Mouse (Mus musculus): ENCODE results near the gene Stk26.

Stk26 gene

GRCm38 (mm10) chrX:50840847-50841560 lies at the start of gene Stk26:
Stk26 (plus strand) TSS chrX:50841047.
- peak; percentile 76 for DNase-seq (ENCODE audit: low spot score)

- DNase-seq (ENCODE audit: low spot score): no peak
These were observed 47.7 kb upstream of the Stk26 start for GRCm38 (mm10) chrX:50793005-50793680.

- no peak for DNase-seq (ENCODE audit: low spot score)
These were observed 43.0 kb upstream of the Stk26 start for GRCm38 (mm10) chrX:50797798-50798197.

GRCm38 (mm10) chrX:50798571-50798970 lies 42.3 kb upstream of the Stk26 start:
- no peak for DNase-seq (ENCODE audit: low spot score)

- DNase-seq (ENCODE audit: low spot score): no peak
These were observed 41.1 kb upstream of the Stk26 start for GRCm38 (mm10) chrX:50799656-50800188.

- DNase-seq (ENCODE audit: low spot score): no peak
These were observed 35.2 kb upstream of the Stk26 start for GRCm38 (mm10) chrX:50805654-50806053.

GRCm38 (mm10) chrX:50823856-50824255 lies 17.0 kb upstream of the Stk26 start:
- DNase-seq (ENCODE audit: low spot score): peak; percentile 63

GRCm38 (mm10) chrX:50835592-50835991 lies 5.3 kb upstream of the Stk26 start:
- DNase-seq (ENCODE audit: low spot score): no peak

GRCm38 (mm10) chrX:50836029-50836691 lies 4.7 kb upstream of the Stk26 start:
- DNase-seq (ENCODE audit: low spot score): no peak

- DNase-seq (ENCODE audit: low spot score): peak; percentile 10
These were observed 740 bp downstream of the Stk26 start for GRCm38 (mm10) chrX:50841587-50841986.

- DNase-seq (ENCODE audit: low spot score): peak; percentile 3
These were observed 1.2 kb downstream of the Stk26 start for GRCm38 (mm10) chrX:50842046-50842445.

- no peak for DNase-seq (ENCODE audit: low spot score)
These were observed 9.8 kb downstream of the Stk26 start for GRCm38 (mm10) chrX:50850428-50851184.

- DNase-seq (ENCODE audit: low spot score): no peak
These were observed 22.9 kb downstream of the Stk26 start for GRCm38 (mm10) chrX:50863771-50864170.

GRCm38 (mm10) chrX:50864734-50865133 lies 23.9 kb downstream of the Stk26 start:
- DNase-seq (ENCODE audit: low spot score): no peak

GRCm38 (mm10) chrX:50874246-50875002 lies 33.6 kb downstream of the Stk26 start:
- DNase-seq (ENCODE audit: low spot score): no peak

- DNase-seq (ENCODE audit: low spot score): no peak
These were observed 47.2 kb downstream of the Stk26 start for GRCm38 (mm10) chrX:50887999-50888398.

GRCm38 (mm10) chrX:50903497-50903896 lies 62.6 kb downstream of the Stk26 start:
- DNase-seq (ENCODE audit: low spot score): no peak

GRCm38 (mm10) chrX:50909915-50910314 lies 69.1 kb downstream of the Stk26 start:
- DNase-seq (ENCODE audit: low spot score): no peak

- DNase-seq (ENCODE audit: low spot score): no peak
These were observed 76.5 kb downstream of the Stk26 start for GRCm38 (mm10) chrX:50917389-50917788.

GRCm38 (mm10) chrX:50918754-50919153 lies 77.9 kb downstream of the Stk26 start:
- DNase-seq (ENCODE audit: low spot score): peak; percentile 6

- no peak for DNase-seq (ENCODE audit: low spot score)
These were observed 84.0 kb downstream of the Stk26 start for GRCm38 (mm10) chrX:50924629-50925364.
